Mouse (Mus musculus): ENCODE measurements at regions not wholly inside any gene's neighbourhood (a gene's known extent, or its start where the extent isn't known, plus 50 kb on each side); places are given as distances from the start of the nearest gene placed in this dataset.

DNA sequence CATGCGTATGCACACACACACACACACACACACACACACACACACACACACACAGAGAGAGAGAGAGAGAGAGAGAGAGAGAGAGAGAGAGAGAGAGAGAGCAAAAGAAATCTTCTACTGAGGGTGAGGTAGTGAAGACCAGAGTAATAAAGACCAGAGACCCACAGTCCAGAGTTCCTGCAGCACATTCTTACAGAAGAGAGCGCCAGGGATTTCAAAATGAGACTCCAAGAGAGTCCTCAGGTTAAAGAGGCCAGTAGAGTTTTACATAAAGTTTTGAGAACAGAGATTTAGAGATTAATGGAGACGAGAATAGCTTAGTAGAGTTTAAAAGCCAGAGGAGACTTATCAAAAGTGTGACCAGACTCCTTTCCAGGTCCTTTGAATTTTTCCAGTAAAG is 324.6 kb upstream of the Slc24a2 start:
- TF ChIP-seq POLR2A (IDR thresholded peaks at IDR 0.05; ENCODE audit: insufficient read depth, low read depth, low read length) (no peak), CTCF (IDR thresholded peaks at IDR 0.05) (no peak)
